Comparison of ENCODE assay signal across 8 mouse cellular contexts in genomic region chr2:94243053-94243916, GRCm38 (mm10).
DNase-seq lines count a peak whose midpoint lies in the region; ATAC-seq and TF ChIP-seq lines count a peak whose summit lies in the region.

No protein-coding gene starts in this region.

- under 1% methylated on average over 50 of the region's 50 CpGs for WGBS in lung, embryonic 15.5 days
- WGBS in hindbrain, embryonic 15.5 days = under 1% methylated on average over 49 of the region's 50 CpGs
- WGBS in olfactory bulb, adult 2 months = under 1% methylated on average over 50 of the region's 50 CpGs

- no peaks in the 10 kb centered on the region for H3K36me3 ChIP-seq in lung, embryonic 15.5 days
- H3K36me3 ChIP-seq in hindbrain, embryonic 15.5 days = no peaks in the 10 kb centered on the region

- H3K9me3 ChIP-seq in lung, embryonic 15.5 days = no peaks in the 10 kb centered on the region
- no peaks in the 10 kb centered on the region for H3K9me3 ChIP-seq in hindbrain, embryonic 15.5 days

- ATAC-seq in lung, embryonic 15.5 days (ENCODE audit: borderline replicate concordance, extremely low read depth, low FRiP score, low TSS enrichment) = no peak
- ATAC-seq in hindbrain, embryonic 15.5 days (ENCODE audit: low FRiP score, low read depth) = no peak

- peak overlapping the region; percentile 19; the same call in 1 of the 2 replicates for H3K4me2 ChIP-seq in lung, embryonic 15.5 days
- H3K4me2 ChIP-seq in hindbrain, embryonic 15.5 days = peak overlapping the region; percentile 96

- no peak overlapping the region for H3K4me3 ChIP-seq in lung, embryonic 15.5 days
- H3K4me3 ChIP-seq in hindbrain, embryonic 15.5 days = peak overlapping the region; percentile 55
- peak overlapping the region; percentile 44 for H3K4me3 ChIP-seq in olfactory bulb, adult 2 months (ENCODE audit: insufficient read depth, low read depth, low read length)

- DNase-seq in cerebellum, adult 11 months = peak; percentile 30
- no peak for DNase-seq in cerebellum, postnatal 14 days
- DNase-seq in lung, postnatal 25 days (ENCODE audit: low spot score) = no peak
- DNase-seq in T-cell, adult 2 months (ENCODE audit: low spot score) = no peak
- DNase-seq in gastrocnemius, postnatal 10 days = no peak

- H3K27me3 ChIP-seq in lung, embryonic 15.5 days = peaks cover 100% of the 10 kb centered on the region
- peaks cover 46% of the 10 kb centered on the region for H3K27me3 ChIP-seq in hindbrain, embryonic 15.5 days

- H3K4me1 ChIP-seq in lung, embryonic 15.5 days = peaks cover 17% of the 10 kb centered on the region
- H3K4me1 ChIP-seq in hindbrain, embryonic 15.5 days (replicated peaks) = peaks cover 87% of the 10 kb centered on the region
- H3K4me1 ChIP-seq in olfactory bulb, adult 2 months (ENCODE audit: control insufficient read depth, insufficient read depth, low read length) = peaks cover 44% of the 10 kb centered on the region

- H3K27ac ChIP-seq in lung, embryonic 15.5 days = no peak overlapping the region
- no peak overlapping the region for H3K27ac ChIP-seq in hindbrain, embryonic 15.5 days (replicated peaks)
- H3K27ac ChIP-seq in olfactory bulb, adult 2 months (ENCODE audit: insufficient read depth, low read depth, low read length) = no peak overlapping the region

- H3K9ac ChIP-seq in lung, embryonic 15.5 days = no peak overlapping the region
- H3K9ac ChIP-seq in hindbrain, embryonic 15.5 days = 0 out of 2 replicates have a peak overlapping the region, but pooled peaks have one; percentile 13

- no peak for TF ChIP-seq POLR2A in olfactory bulb, adult 2 months (IDR thresholded peaks at IDR 0.05; ENCODE audit: insufficient read depth, low read depth, low read length)

- no peak for TF ChIP-seq CTCF in olfactory bulb, adult 2 months (IDR thresholded peaks at IDR 0.05; ENCODE audit: insufficient read depth, low read depth, low read length)
